Mouse (Mus musculus) large intestine, adult 2 months (tissue): ENCODE results near the gene Trim43b. TPM values are rescaled to one million over a fixed set of nuclear protein-coding genes. Genes with fewer than 3 reads are reported as not detected.
"Not testable (repeated sequence)": the region's sequence is repeated elsewhere in the genome, so short reads cannot be mapped to it uniquely, and the experiment has no call there.

Experiments used
- DNase-seq: peaks from one replicate; pipeline ENCODE4 v3.0.0-alpha.2; 2012; ENCODE audit warnings: low read depth, low spot score
- WGBS: fragments of 180-500 bp; shearing (Covaris S2); methylation state at CpG from one replicate; pipeline ENCODE4 v1.1.7; 2018; 5-methylcytosine and 5-hydroxymethylcytosine counted together
- polyA plus RNA-seq: library from polyadenylated mRNA; depleted of rRNA; stranded (reverse); fragments of >200 nt; gene quantifications from 2 replicates; pipeline ENCODE4 v1.2.3, GENCODE M21; 2012; rRNA removed

Trim43b gene
- polyA plus RNA-seq: 0.04 TPM in 1 of 2 replicates, not detected in the other

- WGBS: 71% methylated on average over 2 of the region's 2 CpGs
- DNase-seq: not testable (repeated sequence)
These were observed at the start of gene Trim43b for GRCm38 (mm10) chr9:89092735-89093134. Gene Trim43b, minus strand, starts transcription at chr9:89092835.

GRCm38 (mm10) chr9:89104576-89104975 lies 11.9 kb upstream of the Trim43b start:
- WGBS: 90% methylated on average over 7 of the region's 7 CpGs
- not testable (repeated sequence) for DNase-seq

DNA sequence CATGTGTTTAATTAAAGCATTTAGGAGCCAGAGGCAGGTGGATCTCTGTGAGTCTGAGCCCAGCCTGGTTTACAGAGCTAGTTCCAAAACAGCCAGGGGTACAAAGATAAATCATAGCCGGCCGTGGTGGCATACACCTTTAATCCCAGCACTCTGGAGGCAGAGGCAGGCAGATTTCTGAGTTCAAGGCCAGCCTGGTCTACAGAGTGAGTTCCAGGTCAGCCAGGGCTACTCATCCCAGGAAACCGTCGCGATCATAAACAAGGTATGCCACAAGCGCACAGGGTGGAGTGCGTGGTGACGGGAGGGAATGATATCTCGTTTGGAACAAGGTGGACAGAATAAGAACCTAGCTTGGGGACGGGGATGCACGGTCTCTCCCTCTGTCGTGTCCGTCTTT lies 5.9 kb downstream of the Trim43b start:
- DNase-seq: not testable (repeated sequence)
- 93% methylated on average over 13 of the region's 13 CpGs for WGBS

- not testable (repeated sequence) for DNase-seq
- 65% methylated on average over 10 of the region's 10 CpGs for WGBS
These were observed 13.0 kb downstream of the Trim43b start for GRCm38 (mm10) chr9:89079637-89080036.

GRCm38 (mm10) chr9:89076508-89076907 lies 16.1 kb downstream of the Trim43b start:
- WGBS: 91% methylated on average over 2 of the region's 5 CpGs
- not testable (repeated sequence) for DNase-seq

DNA sequence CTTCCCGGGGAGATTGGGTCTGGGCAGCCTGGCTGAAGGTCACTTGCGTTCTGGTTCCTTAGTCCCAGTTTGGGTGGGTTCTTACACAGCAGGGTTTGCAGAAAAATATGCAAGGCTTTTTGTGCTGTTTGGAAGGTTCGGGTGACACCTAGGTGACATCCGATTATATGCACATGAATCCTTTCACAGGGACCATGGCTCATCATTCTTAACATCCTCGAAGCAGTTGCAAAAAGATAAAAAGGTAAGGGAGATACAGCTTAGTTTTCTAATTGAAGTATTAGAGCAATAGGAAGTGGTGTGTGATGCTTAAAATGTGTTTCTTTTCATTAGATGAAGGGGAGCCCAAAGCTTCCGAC lies 25.5 kb downstream of the Trim43b start:
- DNase-seq: not testable (repeated sequence)
- 89% methylated on average over 3 of the region's 6 CpGs for WGBS

DNA sequence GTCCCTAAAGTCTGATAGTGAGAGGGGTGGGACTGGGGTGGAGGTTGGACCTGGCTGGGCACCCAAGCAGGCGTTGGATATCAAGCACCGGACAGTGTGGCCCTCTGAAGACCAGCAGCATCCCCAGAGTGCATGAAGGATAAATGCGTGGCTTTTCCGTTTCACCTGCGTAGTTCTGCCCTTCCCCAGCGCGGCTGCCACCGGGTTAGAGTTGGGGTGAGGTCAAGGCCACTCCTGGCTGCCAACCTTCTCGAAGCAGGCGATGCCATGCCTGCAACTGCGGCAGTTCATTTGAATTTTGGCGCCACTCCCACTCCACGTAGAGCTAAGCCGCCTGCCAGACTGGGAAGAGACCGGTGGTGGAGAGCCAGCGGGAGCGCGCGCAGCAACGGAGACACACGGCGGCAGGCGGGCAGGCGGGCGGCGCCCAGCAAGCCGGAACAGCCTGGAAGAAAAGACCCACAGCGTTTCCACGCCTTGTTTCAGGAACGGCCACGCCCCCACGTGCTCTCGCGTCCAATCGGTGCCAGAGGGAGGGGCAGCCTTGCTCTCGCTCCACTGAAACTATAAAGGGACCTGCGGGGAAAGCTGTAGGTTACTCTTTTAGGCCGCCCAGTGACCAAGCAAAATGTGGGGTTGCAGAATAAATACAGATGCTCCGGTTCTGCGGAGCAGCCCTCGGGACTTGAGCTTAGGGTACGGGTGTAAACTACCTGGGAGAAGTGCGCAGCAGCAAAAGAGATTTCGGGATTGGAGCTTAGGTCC lies 26.1 kb downstream of the Trim43b start:
- DNase-seq: not testable (repeated sequence)
- WGBS: 70% methylated on average over 44 of the region's 44 CpGs

Other genes with a start within 250 kb of the Trim43b start
- gene Bcl2a1a, start 135.9 kb downstream of the Trim43b start, polyA plus RNA-seq: 2.5 and 3.3 TPM in 2 replicates
- 6.0 and 6.7 TPM in 2 replicates for gene Bcl2a1b, start 106.4 kb upstream of the Trim43b start, polyA plus RNA-seq
- gene Gm29094, start 106.5 kb upstream of the Trim43b start, polyA plus RNA-seq: not detected in 2 replicates
- 6.5 and 7.9 TPM in 2 replicates for gene Mthfs, start 117.8 kb upstream of the Trim43b start, polyA plus RNA-seq